ENCODE assay signal across 24 mouse cellular contexts in the genomic region with DNA sequence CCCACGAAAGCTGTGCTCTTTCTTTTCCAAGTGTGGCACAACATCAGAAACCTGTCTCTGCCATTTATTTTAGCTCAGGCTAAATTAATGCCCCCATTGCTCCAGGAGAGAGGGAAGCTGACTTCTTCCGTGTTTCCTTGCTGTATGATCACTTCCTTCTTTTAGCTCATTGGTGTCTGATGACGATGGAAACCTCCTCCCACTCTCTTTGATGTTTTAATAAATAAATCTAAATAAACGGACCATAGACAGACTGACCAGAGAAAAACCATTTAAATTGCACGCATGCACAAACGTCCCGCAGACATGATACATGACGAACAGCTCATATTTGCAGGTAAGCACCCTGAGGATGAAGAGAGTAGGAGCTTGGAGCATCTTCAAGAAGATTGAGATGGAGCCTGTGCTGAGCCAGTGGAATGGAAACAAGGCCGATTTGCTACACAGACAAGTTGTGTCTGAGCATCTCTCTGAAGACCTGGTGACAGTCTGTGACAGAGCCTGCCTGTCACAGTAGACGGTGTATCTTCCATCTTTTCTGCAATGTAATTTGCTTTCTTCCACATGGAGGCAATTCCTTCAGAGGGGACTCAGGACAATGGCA. TPM values are rescaled to one million over a fixed set of nuclear protein-coding genes. Genes with fewer than 3 reads are reported as not detected.
DNase-seq lines count a peak whose midpoint lies in the region; ATAC-seq and TF ChIP-seq lines count a peak whose summit lies in the region.
"Had no signal": no experiment of that assay in that cellular context is flagged by ENCODE, and none has a peak within 500 bp of the region (broad histone marks: within the 10 kb centered on the region; RNA-seq: fewer than 3 reads in every experiment).

No protein-coding gene starts in this region.

- no peak overlapping the region for H3K9ac ChIP-seq in hindbrain, embryonic 14.5 days
- H3K9ac ChIP-seq: embryonic facial prominence, embryonic 12.5 days; forebrain, embryonic 15.5 days; heart, embryonic 13.5 days; intestine, embryonic 15.5 days had no signal

- H3K9me3 ChIP-seq in hindbrain, embryonic 14.5 days (ENCODE audit: control insufficient read depth, low read length), result no peaks in the 10 kb centered on the region
- H3K9me3 ChIP-seq: embryonic facial prominence, embryonic 12.5 days; forebrain, embryonic 15.5 days; heart, embryonic 13.5 days; intestine, embryonic 15.5 days had no signal

- no peaks in the 10 kb centered on the region for H3K4me1 ChIP-seq in hindbrain, embryonic 14.5 days (replicated peaks; ENCODE audit: control insufficient read depth, insufficient read depth, low read length)
- H3K4me1 ChIP-seq: embryonic facial prominence, embryonic 12.5 days; forebrain, embryonic 15.5 days; intestine, embryonic 15.5 days had no signal

- 85% methylated on average over 10 of the region's 10 CpGs for WGBS in hindbrain, embryonic 14.5 days

- no peak overlapping the region for H3K27ac ChIP-seq in hindbrain, embryonic 14.5 days
- H3K27ac ChIP-seq: embryonic facial prominence, embryonic 12.5 days; forebrain, embryonic 15.5 days; heart, embryonic 13.5 days; intestine, embryonic 15.5 days had no signal

- no peaks in the 10 kb centered on the region for H3K79me2 ChIP-seq in myocyte (ENCODE audit: control insufficient read depth, insufficient read depth)

- peak overlapping the region; percentile 67 for H3K4me2 ChIP-seq in myocyte (ENCODE audit: low read depth)
- H3K4me2 ChIP-seq in hindbrain, embryonic 14.5 days (replicated peaks), result no peak overlapping the region
- H3K4me2 ChIP-seq: embryonic facial prominence, embryonic 12.5 days; forebrain, embryonic 15.5 days; intestine, embryonic 15.5 days had no signal

- no peak for TF ChIP-seq POLR2A in myocyte (IDR thresholded peaks at IDR 0.05; ENCODE audit: insufficient read length, low read depth)

- no peaks in the 10 kb centered on the region for H3K27me3 ChIP-seq in myocyte (ENCODE audit: control insufficient read depth, insufficient read depth, insufficient read length)
- H3K27me3 ChIP-seq in hindbrain, embryonic 14.5 days (ENCODE audit: control insufficient read depth, insufficient read depth, low read length), result no peaks in the 10 kb centered on the region
- H3K27me3 ChIP-seq: embryonic facial prominence, embryonic 12.5 days; forebrain, embryonic 15.5 days; heart, embryonic 13.5 days; intestine, embryonic 15.5 days had no signal

- no peak overlapping the region for H3K4me3 ChIP-seq in myocyte
- no peak overlapping the region for H3K4me3 ChIP-seq in hindbrain, embryonic 14.5 days (replicated peaks; ENCODE audit: low read length)
- H3K4me3 ChIP-seq: embryonic facial prominence, embryonic 12.5 days; forebrain, embryonic 15.5 days; heart, embryonic 13.5 days; intestine, embryonic 15.5 days had no signal

- ATAC-seq in CD4-positive, CD25-positive, alpha-beta regulatory T cell, adult 4 months, result peak; percentile 31
- no peak for ATAC-seq in hindbrain, embryonic 14.5 days (ENCODE audit: low FRiP score)
- ATAC-seq: forebrain, embryonic 15.5 days; hindbrain, embryonic 16.5 days had no signal

- H3K36me3 ChIP-seq in myocyte (ENCODE audit: control insufficient read depth, insufficient read depth), result no peaks in the 10 kb centered on the region
- no peaks in the 10 kb centered on the region for H3K36me3 ChIP-seq in hindbrain, embryonic 14.5 days (replicated peaks; ENCODE audit: control insufficient read depth, insufficient read depth)
- H3K36me3 ChIP-seq: embryonic facial prominence, embryonic 12.5 days; forebrain, embryonic 15.5 days; heart, embryonic 13.5 days; intestine, embryonic 15.5 days had no signal

- peak; percentile 46 for DNase-seq in A20 (ENCODE audit: low read depth, low spot score)
- peak; percentile 63 for DNase-seq in induced T-regulatory cell, adult 2 months (ENCODE audit: low read depth)
- DNase-seq in adrenal gland, postnatal 4 days (ENCODE audit: low spot score in 2 of 2), result no peak
- DNase-seq in frontal cortex, adult 2 months (ENCODE audit: extremely low spot score in 1 of 2, low spot score in 1 of 2), result no peak
- no peak for DNase-seq in hindbrain, embryonic 14.5 days (ENCODE audit: low spot score)
- DNase-seq: adrenal gland, postnatal 25 days; cerebellum, adult 11 months; cerebellum, adult 8-10 months; cerebellum, postnatal 14 days; gastrocnemius, postnatal 10 days; heart, postnatal 36 days had no signal

- H3ac ChIP-seq in myocyte (ENCODE audit: control insufficient read depth, insufficient read length), result no peak overlapping the region

TF ChIP-seq in myocyte, 11 proteins besides CTCF, POLR2A, EP300 and RAD21:
- TF ChIP-seq E2F4 (IDR thresholded peaks at IDR 0.05; ENCODE audit: insufficient read depth) (no peak), REST (IDR thresholded peaks at IDR 0.05; ENCODE audit: insufficient read depth, insufficient read length) (no peak), MAX (IDR thresholded peaks at IDR 0.05; ENCODE audit: low read depth) (no peak), TCF12 (IDR thresholded peaks at IDR 0.05; ENCODE audit: insufficient read depth, poor library complexity, severe bottlenecking) (no peak)
TF ChIP-seq in myocyte: peak in this region for 0.

RNA-seq across cellular contexts. Expression of a gene that starts 16.4 kb away (rescaled TPM):
- polyA plus RNA-seq in CD4-positive, CD25-positive, alpha-beta regulatory T cell, adult 4 months (2017; shearing (Covaris generic)), result 10 to 100 TPM; 35.4 to 55.3 TPM
- polyA plus RNA-seq in myocyte (2012; fragmentation: generic; extraction: Trizol), result not detected
- total RNA-seq in adrenal gland, postnatal 4 days (2021), result not detected
- polyA plus RNA-seq in frontal cortex, adult 2 months (2012; rRNA removed), result 0.04 TPM in 1 of 2 replicates, not detected in the other
- not detected in 2 replicates for polyA plus RNA-seq in hindbrain, embryonic 14.5 days (2014; fragmentation: Nextera tagmentation; extraction: Ambion mirVana)
- total RNA-seq: adrenal gland, adult 2 months; adrenal gland, postnatal 25 days; gastrocnemius, postnatal 10 days; gastrocnemius, postnatal 4 days; heart, adult 8-10 months; heart, postnatal 36 days had no signal
- polyA plus RNA-seq: adrenal gland, adult 2 months; cortical plate, adult 2 months; embryonic facial prominence, embryonic 12.5 days; forebrain, embryonic 11.5 days; heart, embryonic 13.5 days; hindbrain, embryonic 11.5 days; hindbrain, embryonic 16.5 days; intestine, embryonic 15.5 days had no signal

RNA-seq across cellular contexts. Expression of a gene that starts 25.3 kb away (rescaled TPM):
- 100 to 1,000 TPM; 201 to 243 TPM for polyA plus RNA-seq in CD4-positive, CD25-positive, alpha-beta regulatory T cell, adult 4 months (2017; shearing (Covaris generic))
- 68.1 TPM for polyA plus RNA-seq in myocyte (2012; fragmentation: generic; extraction: Trizol)
- total RNA-seq in adrenal gland, postnatal 4 days (2021), result 10 to 100 TPM; 71.9 to 75.0 TPM
- polyA plus RNA-seq in frontal cortex, adult 2 months (2012; rRNA removed), result 119 and 121 TPM in 2 replicates
- 152 and 174 TPM in 2 replicates for polyA plus RNA-seq in hindbrain, embryonic 14.5 days (2014; fragmentation: Nextera tagmentation; extraction: Ambion mirVana)

RNA-seq across cellular contexts. Expression of a gene that starts 32.3 kb away (rescaled TPM):
- 10 to 100 TPM; 48.3 to 55.6 TPM for polyA plus RNA-seq in CD4-positive, CD25-positive, alpha-beta regulatory T cell, adult 4 months (2017; shearing (Covaris generic))
- polyA plus RNA-seq in myocyte (2012; fragmentation: generic; extraction: Trizol), result 20.0 TPM
- total RNA-seq in adrenal gland, postnatal 4 days (2021), result 10 to 100 TPM; 36.5 to 45.9 TPM
- 26.8 and 27.6 TPM in 2 replicates for polyA plus RNA-seq in frontal cortex, adult 2 months (2012; rRNA removed)
- polyA plus RNA-seq in hindbrain, embryonic 14.5 days (2014; fragmentation: Nextera tagmentation; extraction: Ambion mirVana), result 12.4 and 17.5 TPM in 2 replicates

Comparison
In these comparisons a context has a peak if more than half of its experiments do, and no peak if none do; other contexts are left out.
1. DNase-seq: peak in A20 (single experiment) and induced T-regulatory cell, adult 2 months (single experiment); none in adrenal gland, postnatal 4 days (0 of 2), frontal cortex, adult 2 months (0 of 2) and hindbrain, embryonic 14.5 days (single experiment).
2. RNA of a gene that starts 16.4 kb away (polyA plus RNA-seq): 35.4 to 55.3 TPM in CD4-positive, CD25-positive, alpha-beta regulatory T cell, adult 4 months; 0.04 TPM in frontal cortex, adult 2 months, not detected in myocyte (single experiment) and not detected in hindbrain, embryonic 14.5 days; every median in the first group is over 10 times any median in the second.